Mouse (Mus musculus) forebrain, embryonic 15.5 days (tissue): ENCODE results near the gene Banf1. TPM values are rescaled to one million over a fixed set of nuclear protein-coding genes. Genes with fewer than 3 reads are reported as not detected.
A peak's percentile ranks its signal among the peaks of the same experiment; 100 is the strongest.
"Not testable (repeated sequence)": the region's sequence is repeated elsewhere in the genome, so short reads cannot be mapped to it uniquely, and the experiment has no call there.

Experiments used
- ATAC-seq: fragments of 200-750 bp; cut with Nextera tagmentation; replicated peaks from 2 replicates; pipeline ENCODE4 v1.8.0; 2017; ENCODE audit warnings: mild to moderate bottlenecking, moderate TSS enrichment, moderate library complexity
- H3K27ac ChIP-seq: fragments of 300-500 bp; sonication (generic); replicated peaks from 2 replicates; pipeline ENCODE4 v1.5.1; 2015; ENCODE audit warnings: mild to moderate bottlenecking, inconsistent platforms
- H3K27me3 ChIP-seq: fragments of 300-500 bp; sonication (generic); 2 replicates; pipeline ENCODE4 v1.6.1; 2015; ENCODE audit warnings: inconsistent platforms
- H3K36me3 ChIP-seq: fragments of 300-500 bp; sonication (generic); 2 replicates; pipeline ENCODE4 v1.6.1; 2015; ENCODE audit warnings: mild to moderate bottlenecking, inconsistent platforms
- H3K4me1 ChIP-seq: fragments of 300-500 bp; sonication (generic); 2 replicates; pipeline ENCODE4 v1.6.1; 2015; ENCODE audit warnings: inconsistent platforms
- H3K4me2 ChIP-seq: fragments of 300-500 bp; sonication (generic); replicated peaks from 2 replicates; pipeline ENCODE4 v1.6.1; 2015; ENCODE audit warnings: mild to moderate bottlenecking, inconsistent platforms
- H3K4me3 ChIP-seq: fragments of 300-500 bp; sonication (generic); 2 replicates; pipeline ENCODE4 v1.5.1; 2015; ENCODE audit warnings: mild to moderate bottlenecking, inconsistent platforms
- H3K9ac ChIP-seq: fragments of 300-500 bp; sonication (generic); replicated peaks from 2 replicates; pipeline ENCODE4 v1.6.1; 2015; ENCODE audit warnings: mild to moderate bottlenecking, inconsistent platforms
- H3K9me3 ChIP-seq: fragments of 300-500 bp; sonication (generic); 2 replicates; pipeline ENCODE4 v1.6.1; 2016; ENCODE audit warnings: inconsistent platforms
- WGBS: fragments of 180-500 bp; shearing (Covaris S2); methylation state at CpG from one replicate; pipeline ENCODE4 v1.1.7; 2015; ENCODE audit warnings: mixed read lengths; 5-methylcytosine and 5-hydroxymethylcytosine counted together
- polyA plus RNA-seq: library from polyadenylated mRNA; unstranded; fragments of >200 nt; fragmentation: Nextera tagmentation; extraction: Ambion mirVana; gene quantifications from 2 replicates; pipeline ENCODE4 v1.2.1, GENCODE M21; 2015

The Banf1 gene
- polyA plus RNA-seq = 401 and 423 TPM in 2 replicates

DNA sequence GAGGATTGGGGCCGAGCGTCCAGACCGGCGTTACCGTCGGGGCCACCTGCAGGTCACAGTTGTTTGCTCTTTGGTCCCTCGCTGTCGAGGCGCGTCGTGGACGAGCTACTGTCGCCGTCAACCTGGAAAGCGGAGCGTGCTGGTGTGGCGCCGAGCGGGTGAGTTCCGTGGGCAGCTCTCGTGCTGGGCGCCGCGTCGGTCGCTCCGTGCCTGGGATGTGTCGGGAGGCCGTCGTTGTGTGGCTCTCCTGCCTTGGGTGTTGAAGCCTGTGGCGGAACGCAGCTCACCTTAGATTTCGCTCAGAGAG, at the start of gene Banf1:
TSS of gene Banf1 (minus strand) at position 116 of the 307 bp plus-strand sequence.
- WGBS = under 1% methylated on average over 33 of the region's 33 CpGs
- no peaks in the 10 kb centered on the region for H3K27me3 ChIP-seq

DNA sequence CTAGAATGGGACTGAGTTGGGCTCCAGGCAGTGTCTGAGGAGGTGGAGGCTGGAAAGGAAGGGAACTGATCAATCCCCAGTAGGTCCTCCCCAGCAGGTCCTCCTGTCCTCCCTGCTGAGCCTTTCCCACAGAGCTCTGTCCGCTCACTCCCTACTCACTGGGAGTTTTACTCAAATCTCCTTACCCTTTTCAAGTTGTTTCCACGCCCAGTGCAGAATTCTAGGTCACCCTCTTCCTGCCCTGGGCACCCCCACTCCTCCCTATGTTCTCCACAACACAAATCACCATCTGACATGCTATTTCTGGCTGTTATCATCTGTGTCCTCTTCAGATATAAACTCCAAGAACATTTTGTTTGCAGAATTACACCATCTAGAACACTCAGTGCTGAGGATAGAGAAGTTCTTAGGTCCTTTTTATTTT, 47.6 kb upstream of the Banf1 start:
- H3K36me3 ChIP-seq = no peaks in the 10 kb centered on the region
- no peak overlapping the region for H3K27ac ChIP-seq
- no peak overlapping the region for H3K4me2 ChIP-seq
- no peak for ATAC-seq
- no peak overlapping the region for H3K9ac ChIP-seq
- H3K9me3 ChIP-seq = no peaks in the 10 kb centered on the region
- no peaks in the 10 kb centered on the region for H3K4me1 ChIP-seq
- WGBS = 58% methylated on average over 2 of the region's 2 CpGs
- no peaks in the 10 kb centered on the region for H3K27me3 ChIP-seq
- H3K4me3 ChIP-seq = no peak overlapping the region

More for the DNA sequence above, at the start of gene Banf1:
- Histone ChIP-seq H3K4me3 (peak within 1 kb of the TSS; percentile 80), H3K36me3 (peaks cover 45% of the 10 kb centered on the region), H3K9ac (peak within 1 kb of the TSS; percentile 74), H3K4me2 (peak within 1 kb of the TSS; percentile 79), H3K27ac (peak within 1 kb of the TSS; percentile 96), H3K9me3 (no peaks in the 10 kb centered on the region), H3K4me1 (peaks cover 27% of the 10 kb centered on the region)
- ATAC-seq = no peak; the same call in 1 of the 2 replicates

DNA sequence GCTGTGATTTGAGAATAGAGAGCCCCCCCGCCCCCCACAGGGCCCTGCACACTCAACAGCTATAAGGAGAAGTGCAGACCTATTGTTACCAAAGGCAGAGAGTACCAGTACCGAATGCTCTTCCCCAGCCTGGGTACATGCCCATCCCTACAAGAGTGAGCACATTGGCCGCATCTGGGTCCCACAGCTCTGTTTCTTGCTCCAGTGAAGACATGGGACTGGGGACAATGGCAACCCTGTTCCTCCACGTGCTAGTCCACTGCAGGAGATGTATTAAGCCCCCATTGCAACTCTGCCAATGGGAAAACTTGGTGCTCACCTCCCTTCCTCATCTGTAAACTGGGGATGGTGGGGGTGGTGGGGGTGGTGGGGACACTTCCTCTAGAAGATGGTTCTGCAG, 46.9 kb upstream of the Banf1 start:
- Histone ChIP-seq H3K36me3 (no peaks in the 10 kb centered on the region), H3K27ac (no peak overlapping the region), H3K9me3 (no peaks in the 10 kb centered on the region), H3K4me2 (no peak overlapping the region), H3K9ac (no peak overlapping the region), H3K4me3 (no peak overlapping the region), H3K4me1 (0 out of 2 replicates have a peak, but pooled peaks cover 1% of the 10 kb centered on the region), H3K27me3 (no peaks in the 10 kb centered on the region)
- WGBS = 59% methylated on average over 4 of the region's 4 CpGs
- ATAC-seq = no peak

DNA sequence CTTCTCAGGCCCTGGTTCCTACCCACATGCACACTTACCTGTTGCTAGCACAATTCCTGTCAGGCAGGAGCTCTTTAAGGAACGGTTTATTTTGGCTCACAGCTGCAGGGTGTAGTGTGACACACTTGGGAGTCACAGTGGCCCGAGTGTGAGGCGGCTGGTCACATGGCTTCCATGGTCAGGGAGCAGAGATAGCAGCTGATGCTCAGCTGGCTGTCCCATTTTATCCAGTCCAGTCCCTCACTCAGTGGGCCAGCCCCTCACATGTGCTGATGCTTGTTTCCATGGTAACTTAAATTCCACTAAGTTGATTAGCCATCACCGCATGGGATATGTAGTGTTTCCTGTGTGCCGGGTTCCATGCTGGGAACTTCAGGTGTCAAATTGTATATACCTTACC, 45.0 kb upstream of the Banf1 start:
- Histone ChIP-seq H3K4me3 (no peak overlapping the region), H3K36me3 (no peaks in the 10 kb centered on the region), H3K4me2 (no peak overlapping the region), H3K27me3 (no peaks in the 10 kb centered on the region), H3K9ac (no peak overlapping the region), H3K4me1 (peaks cover 10% of the 10 kb centered on the region), H3K27ac (no peak overlapping the region), H3K9me3 (no peaks in the 10 kb centered on the region)
- no peak for ATAC-seq
- 69% methylated on average over 5 of the region's 5 CpGs for WGBS

DNA sequence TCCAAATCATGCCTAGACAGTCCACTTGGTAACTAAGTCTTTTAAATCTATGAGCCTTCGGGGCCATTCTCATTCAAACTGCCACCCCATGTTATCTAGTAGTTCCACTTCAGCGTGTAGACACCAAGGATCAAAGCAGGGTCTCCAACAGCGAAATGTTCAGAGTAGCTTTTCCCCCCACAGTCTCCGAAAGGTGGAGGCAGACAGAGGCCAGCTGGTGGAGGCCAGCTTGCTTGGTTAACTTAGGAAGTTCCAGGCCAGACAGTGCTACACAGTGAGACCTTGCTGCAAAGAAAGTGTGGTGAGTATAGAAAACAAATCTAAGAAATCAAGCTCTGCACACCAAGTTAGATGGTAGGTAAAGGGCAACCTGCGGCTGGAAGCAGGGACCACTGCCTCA, 43.7 kb upstream of the Banf1 start:
- ATAC-seq = no peak
- no peak overlapping the region for H3K4me3 ChIP-seq
- H3K27ac ChIP-seq = no peak overlapping the region
- no peak overlapping the region for H3K9ac ChIP-seq
- H3K27me3 ChIP-seq = no peaks in the 10 kb centered on the region
- no peaks in the 10 kb centered on the region for H3K9me3 ChIP-seq
- no peaks in the 10 kb centered on the region for H3K36me3 ChIP-seq
- 91% methylated on average over 5 of the region's 5 CpGs for WGBS
- peaks cover 15% of the 10 kb centered on the region for H3K4me1 ChIP-seq
- no peak overlapping the region for H3K4me2 ChIP-seq

DNA sequence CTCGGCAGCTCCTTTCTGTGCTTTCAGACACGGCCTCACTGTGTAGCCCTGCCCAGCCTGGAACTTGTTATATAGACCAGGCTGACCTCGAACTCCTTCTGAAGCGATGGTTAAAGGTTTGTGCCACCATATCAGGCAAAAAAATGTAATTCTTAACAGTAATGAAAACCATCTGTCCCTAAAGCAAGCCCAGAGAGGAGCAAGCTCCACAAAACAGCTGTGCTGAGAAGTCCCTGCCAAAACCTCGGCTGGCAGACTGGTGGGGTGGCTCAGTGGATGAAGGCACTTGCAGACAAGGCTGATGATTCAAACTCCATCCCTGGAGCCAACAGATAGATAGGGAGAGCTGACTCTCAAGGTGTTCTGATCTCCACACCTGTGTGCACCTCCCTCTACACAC, 42.1 kb upstream of the Banf1 start:
- WGBS = 81% methylated on average over 5 of the region's 5 CpGs
- H3K4me2 ChIP-seq = no peak overlapping the region
- H3K9ac ChIP-seq = no peak overlapping the region
- H3K4me1 ChIP-seq = peaks cover 15% of the 10 kb centered on the region
- no peak overlapping the region for H3K4me3 ChIP-seq
- no peaks in the 10 kb centered on the region for H3K27me3 ChIP-seq
- no peaks in the 10 kb centered on the region for H3K9me3 ChIP-seq
- H3K27ac ChIP-seq = no peak overlapping the region
- ATAC-seq = no peak
- no peaks in the 10 kb centered on the region for H3K36me3 ChIP-seq

DNA sequence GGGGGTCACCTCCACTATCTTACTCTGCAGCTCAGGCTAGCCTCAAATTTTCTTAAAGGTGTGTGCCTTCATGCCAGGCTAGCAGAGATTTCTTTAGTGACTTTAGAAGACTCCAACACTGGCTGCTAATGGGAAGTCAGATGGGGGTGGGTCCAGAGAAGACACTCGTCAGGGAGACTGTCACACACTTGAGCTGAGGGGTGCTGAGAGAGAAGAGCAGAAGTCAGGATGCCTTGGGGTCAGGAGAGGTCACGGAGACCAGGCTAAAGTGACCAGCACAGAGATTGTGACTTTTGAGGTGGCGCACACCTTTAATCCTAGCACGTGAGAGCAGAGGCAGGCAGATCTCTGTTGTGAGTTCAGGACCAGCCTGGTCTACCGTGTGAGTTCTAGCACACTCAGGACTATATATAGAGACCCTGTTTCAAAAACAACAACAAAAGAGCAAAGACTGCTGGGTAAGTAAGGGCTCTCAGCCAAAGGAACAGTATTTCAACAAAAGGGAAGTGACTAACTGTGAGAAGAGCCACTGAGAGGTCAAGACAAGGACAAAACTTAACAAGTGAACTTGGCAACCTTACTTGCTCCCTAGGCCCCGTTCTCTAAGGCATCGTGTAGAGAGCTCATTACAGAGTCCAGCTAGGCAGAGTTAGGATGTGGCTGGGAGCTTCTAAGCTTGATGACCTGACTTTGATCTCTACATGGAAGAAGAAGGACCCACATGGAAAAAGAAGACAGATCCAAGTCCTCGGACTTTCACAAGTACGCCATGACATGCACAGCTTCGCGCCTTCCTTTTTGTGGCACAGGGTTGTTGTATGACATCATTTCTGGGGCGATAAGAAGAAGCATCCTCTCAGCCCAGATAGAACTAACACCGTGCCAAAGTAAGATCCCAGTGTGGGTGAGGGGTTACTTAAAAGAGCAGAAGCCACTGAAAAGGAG, 41.4 kb upstream of the Banf1 start:
- H3K4me3 ChIP-seq = no peak overlapping the region
- no peak overlapping the region for H3K4me2 ChIP-seq

DNA sequence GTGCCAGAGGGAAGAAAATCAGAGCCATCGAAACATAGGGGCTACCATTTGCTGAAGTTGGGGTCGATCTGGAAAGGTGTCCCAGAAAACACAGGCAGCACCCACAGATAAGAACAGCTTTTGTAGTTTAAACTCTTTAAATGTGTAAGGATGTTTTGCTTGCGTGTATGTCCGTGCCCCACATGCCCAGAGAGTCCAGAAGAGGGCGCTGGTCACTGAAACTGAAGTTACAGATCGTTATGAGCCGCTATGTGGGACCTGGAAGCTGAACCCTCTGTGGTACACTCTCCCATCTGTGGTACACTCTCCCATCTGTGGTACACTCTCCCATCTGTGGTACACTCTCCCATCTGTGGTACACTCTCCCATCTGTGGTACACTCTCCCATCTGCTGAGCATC, 40.2 kb upstream of the Banf1 start:
- peak; percentile 55; the same call in 1 of the 2 replicates for ATAC-seq
- WGBS = 20% methylated on average over 7 of the region's 7 CpGs

More for the DNA sequence above, 41.4 kb upstream of the Banf1 start:
- no peaks in the 10 kb centered on the region for H3K36me3 ChIP-seq
- H3K27me3 ChIP-seq = no peaks in the 10 kb centered on the region
- no peaks in the 10 kb centered on the region for H3K9me3 ChIP-seq
- H3K27ac ChIP-seq = no peak overlapping the region
- 88% methylated on average over 13 of the region's 13 CpGs for WGBS
- H3K9ac ChIP-seq = no peak overlapping the region
- ATAC-seq = no peak
- H3K4me1 ChIP-seq = peaks cover 15% of the 10 kb centered on the region

DNA sequence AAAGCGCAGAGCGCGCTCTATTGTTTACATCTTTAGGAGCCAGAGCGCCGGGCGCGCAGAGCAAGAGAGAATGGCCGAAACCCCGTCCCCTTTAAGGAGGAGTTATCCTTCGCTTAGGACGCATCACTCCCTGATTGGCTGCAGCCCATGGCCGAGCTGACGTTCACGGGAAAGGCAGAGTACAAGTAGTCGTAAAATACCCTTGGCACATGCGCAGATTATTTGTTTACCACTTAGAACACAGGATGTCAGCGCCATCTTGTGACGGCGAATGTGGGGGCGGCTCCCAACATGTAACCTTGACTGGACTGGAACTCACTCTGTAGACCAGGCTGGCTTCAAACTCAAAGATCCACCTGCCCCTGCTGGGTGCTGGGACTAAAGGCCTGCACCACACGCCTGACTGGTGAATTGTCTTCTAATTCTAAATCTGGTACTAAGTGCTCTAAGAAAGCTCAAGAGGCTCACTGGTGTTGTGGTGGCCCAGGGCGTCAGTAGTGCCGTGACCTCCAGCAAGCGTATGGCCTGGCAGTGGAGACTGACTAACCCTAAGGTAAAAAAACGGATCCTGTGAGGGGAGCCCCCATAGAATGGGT, 39.7 kb upstream of the Banf1 start:
- Histone ChIP-seq H3K4me2 (peak overlapping the region; percentile 80), H3K4me1 (peaks cover 15% of the 10 kb centered on the region), H3K27ac (peak overlapping the region; percentile 93), H3K9ac (peak overlapping the region; percentile 66), H3K4me3 (peak overlapping the region; percentile 62)
- H3K9me3 ChIP-seq, H3K27me3 ChIP-seq, H3K36me3 ChIP-seq: not testable (repeated sequence)
- ATAC-seq = peak; percentile 84
- WGBS = 11% methylated on average over 25 of the region's 25 CpGs

More for the DNA sequence above, 40.2 kb upstream of the Banf1 start:
- no peaks in the 10 kb centered on the region for H3K9me3 ChIP-seq
- no peaks in the 10 kb centered on the region for H3K36me3 ChIP-seq
- peak overlapping the region; percentile 66 for H3K9ac ChIP-seq
- H3K4me2 ChIP-seq = peak overlapping the region; percentile 80
- peak overlapping the region; percentile 93 for H3K27ac ChIP-seq
- H3K4me3 ChIP-seq = peak overlapping the region; percentile 62
- H3K4me1 ChIP-seq = peaks cover 15% of the 10 kb centered on the region
- H3K27me3 ChIP-seq = no peaks in the 10 kb centered on the region

DNA sequence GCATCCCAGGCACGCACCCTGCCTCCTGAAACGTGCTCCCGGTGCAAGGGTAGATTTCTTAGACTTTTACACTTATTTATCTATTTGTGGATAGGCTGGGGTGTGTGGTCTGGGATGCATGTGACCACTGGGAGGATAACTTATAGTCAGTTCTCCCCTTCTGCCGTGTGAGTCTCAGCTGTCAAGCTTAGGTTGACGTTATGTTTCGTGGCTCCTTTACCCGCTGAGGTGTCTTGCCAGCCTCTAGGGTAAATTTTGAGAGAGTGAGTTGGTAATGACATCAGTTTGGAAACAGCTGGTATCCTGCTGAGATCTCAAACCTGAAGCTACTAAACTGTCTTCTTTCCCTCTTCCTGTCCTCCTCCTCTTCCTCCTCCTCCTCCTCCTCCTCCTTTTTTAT, 39.0 kb upstream of the Banf1 start:
- Histone ChIP-seq H3K9me3 (no peaks in the 10 kb centered on the region), H3K27ac (peak overlapping the region; percentile 55), H3K36me3 (no peaks in the 10 kb centered on the region), H3K4me1 (peaks cover 15% of the 10 kb centered on the region), H3K27me3 (no peaks in the 10 kb centered on the region), H3K4me2 (peak overlapping the region; percentile 52), H3K9ac (peak overlapping the region; percentile 43), H3K4me3 (peak overlapping the region; percentile 62)
- ATAC-seq = no peak
- 24% methylated on average over 7 of the region's 7 CpGs for WGBS

DNA sequence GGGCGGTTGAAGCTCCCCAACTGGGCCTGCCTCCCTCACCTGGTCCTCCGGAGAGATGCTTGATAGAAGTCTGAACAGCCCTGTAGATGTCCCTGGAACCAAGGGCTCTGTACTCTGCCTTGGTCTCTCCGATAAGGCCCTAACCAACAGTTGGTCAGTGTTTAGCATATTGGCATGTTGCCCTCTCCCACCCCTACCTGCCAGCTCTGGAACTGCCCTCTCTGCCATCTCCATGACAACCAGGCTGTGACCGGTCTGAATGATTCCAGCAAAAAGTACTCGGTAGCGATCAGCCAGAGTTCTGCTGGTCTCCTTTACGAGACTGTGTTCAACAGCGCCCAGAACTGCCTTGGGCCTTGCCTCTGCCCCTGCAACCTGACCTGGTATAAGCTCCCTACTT, 35.3 kb upstream of the Banf1 start, which contains the start of gene Tsga10ip:
TSS of gene Tsga10ip (minus strand) at position 234 of the 400 bp plus-strand sequence.
- no peak within 1 kb of the TSS for H3K4me2 ChIP-seq
- H3K9ac ChIP-seq = no peak within 1 kb of the TSS
- H3K27ac ChIP-seq = no peak within 1 kb of the TSS
- H3K4me1 ChIP-seq = peaks cover 6% of the 10 kb centered on the region
- H3K9me3 ChIP-seq = no peaks in the 10 kb centered on the region
- no peak for ATAC-seq
- no peaks in the 10 kb centered on the region for H3K36me3 ChIP-seq
- 70% methylated on average over 8 of the region's 8 CpGs for whole genome bisulfite sequencing
- no peak within 1 kb of the TSS for H3K4me3 ChIP-seq
- no peaks in the 10 kb centered on the region for H3K27me3 ChIP-seq

DNA sequence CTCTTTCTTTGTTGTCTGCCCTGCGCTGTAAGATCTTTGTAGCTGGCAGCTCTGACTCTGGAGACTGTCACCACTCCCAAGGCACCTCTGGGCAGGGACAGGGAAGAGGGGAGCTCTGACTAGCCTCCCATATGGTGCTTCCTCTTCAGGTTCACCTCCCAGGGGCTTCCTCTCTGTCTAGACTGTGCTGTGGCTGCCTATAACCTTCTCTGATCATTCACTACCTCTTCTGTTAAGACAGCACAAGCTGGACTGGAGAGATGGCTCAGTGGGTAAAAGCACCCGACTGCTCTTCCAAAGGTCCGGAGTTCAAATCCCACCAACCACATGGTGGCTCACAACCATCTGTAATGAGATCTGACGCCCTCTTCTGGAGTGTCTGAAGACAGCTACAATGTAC, 34.1 kb upstream of the Banf1 start:
- not testable (repeated sequence) for H3K27me3 ChIP-seq, H3K36me3 ChIP-seq, H3K4me1 ChIP-seq, H3K27ac ChIP-seq, H3K4me3 ChIP-seq, H3K9me3 ChIP-seq, ATAC-seq, H3K9ac ChIP-seq, H3K4me2 ChIP-seq
- WGBS = 65% methylated on average over 4 of the region's 4 CpGs
